Mouse (Mus musculus) liver, embryonic 16.5 days (tissue): ENCODE data around the gene Sh3rf1. TPM values are rescaled to one million over a fixed set of nuclear protein-coding genes. Genes with fewer than 3 reads are reported as not detected.
A peak's percentile ranks its signal among the peaks of the same experiment; 100 is the strongest.

Experiments used
- ATAC-seq: fragments of 200-750 bp; cut with Nextera tagmentation; 2 replicates; pipeline ENCODE4 v1.8.0; 2017; ENCODE audit warnings: low read depth, mild to moderate bottlenecking, moderate number of reproducible peaks, moderate library complexity
- H3K27ac ChIP-seq: fragments of 300-500 bp; sonication (generic); 2 replicates; pipeline ENCODE4 v1.5.1; 2014; ENCODE audit warnings: mild to moderate bottlenecking, low read length
- H3K27me3 ChIP-seq: fragments of 300-500 bp; sonication (generic); 2 replicates; pipeline ENCODE4 v1.6.1; 2014; ENCODE audit warnings: low read depth, low read length, mixed read lengths; ENCODE audit not compliant: control insufficient read depth, insufficient read depth
- H3K36me3 ChIP-seq: fragments of 300-500 bp; sonication (generic); 2 replicates; pipeline ENCODE4 v1.6.1; 2014; ENCODE audit warnings: mild to moderate bottlenecking; ENCODE audit not compliant: control insufficient read depth, insufficient read depth
- H3K4me1 ChIP-seq: fragments of 300-500 bp; sonication (generic); 2 replicates; pipeline ENCODE4 v1.6.1; 2014; ENCODE audit warnings: low read depth, low read length, mixed read lengths; ENCODE audit not compliant: control insufficient read depth
- H3K4me2 ChIP-seq: fragments of 300-500 bp; sonication (generic); 2 replicates; pipeline ENCODE4 v1.6.1; 2014; ENCODE audit warnings: low read depth, low read length, mixed read lengths
- H3K4me3 ChIP-seq: fragments of 300-500 bp; sonication (generic); 2 replicates; pipeline ENCODE4 v1.5.1; 2014; ENCODE audit warnings: low read depth, mild to moderate bottlenecking, low read length
- H3K9ac ChIP-seq: fragments of 300-500 bp; sonication (generic); 2 replicates; pipeline ENCODE4 v1.6.1; 2014; ENCODE audit warnings: low read depth, low read length
- H3K9me3 ChIP-seq: fragments of 300-500 bp; sonication (generic); replicated peaks from 2 replicates; pipeline ENCODE4 v1.6.1; 2016; ENCODE audit warnings: low read length; ENCODE audit not compliant: control insufficient read depth
- WGBS: fragments of 180-500 bp; shearing (Covaris S2); extraction: QIAGEN DNeasy Blood & Tissue Kit; methylation state at CpG from one replicate; pipeline ENCODE4 v1.1.7; 2014; ENCODE audit not compliant: insufficient replicate concordance; 5-methylcytosine and 5-hydroxymethylcytosine counted together
- polyA plus RNA-seq: library from polyadenylated mRNA; unstranded; fragments of >200 nt; fragmentation: Nextera tagmentation; extraction: Ambion mirVana; gene quantifications from 2 replicates; pipeline ENCODE4 v1.2.1, GENCODE M21; 2015

The Sh3rf1 gene
- polyA plus RNA-seq, 1 experiment from 2014 or later, result 1.5 TPM

DNA sequence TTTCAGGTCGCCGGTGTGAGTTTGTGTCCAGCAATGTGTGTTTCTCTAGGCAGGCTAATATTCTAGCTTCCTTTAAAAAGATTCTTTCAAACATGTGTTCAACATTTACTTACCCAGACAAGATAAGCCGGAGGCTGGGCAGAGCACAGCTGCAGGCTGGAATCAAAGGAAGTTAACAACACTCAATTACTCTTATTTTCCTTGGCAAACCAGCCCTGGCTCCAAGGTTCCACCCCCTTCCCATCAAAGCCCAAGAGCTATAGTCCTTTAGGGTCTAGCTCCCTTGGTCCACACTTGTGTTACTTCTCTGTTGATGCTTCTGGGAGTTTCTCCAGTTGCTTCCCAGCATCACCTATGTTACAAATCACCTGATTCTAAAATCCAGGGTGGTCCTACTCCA lies 6.7 kb upstream of the Sh3rf1 start:
- no peaks in the 10 kb centered on the region for H3K9me3 ChIP-seq
- no peak overlapping the region for H3K4me3 ChIP-seq
- 62% methylated on average over 3 of the region's 3 CpGs for WGBS
- ATAC-seq, result no peak
- H3K27ac ChIP-seq, result no peak overlapping the region
- no peaks in the 10 kb centered on the region for H3K36me3 ChIP-seq
- H3K9ac ChIP-seq, result no peak overlapping the region
- no peak overlapping the region for H3K4me2 ChIP-seq
- H3K27me3 ChIP-seq, result no peaks in the 10 kb centered on the region
- no peaks in the 10 kb centered on the region for H3K4me1 ChIP-seq

DNA sequence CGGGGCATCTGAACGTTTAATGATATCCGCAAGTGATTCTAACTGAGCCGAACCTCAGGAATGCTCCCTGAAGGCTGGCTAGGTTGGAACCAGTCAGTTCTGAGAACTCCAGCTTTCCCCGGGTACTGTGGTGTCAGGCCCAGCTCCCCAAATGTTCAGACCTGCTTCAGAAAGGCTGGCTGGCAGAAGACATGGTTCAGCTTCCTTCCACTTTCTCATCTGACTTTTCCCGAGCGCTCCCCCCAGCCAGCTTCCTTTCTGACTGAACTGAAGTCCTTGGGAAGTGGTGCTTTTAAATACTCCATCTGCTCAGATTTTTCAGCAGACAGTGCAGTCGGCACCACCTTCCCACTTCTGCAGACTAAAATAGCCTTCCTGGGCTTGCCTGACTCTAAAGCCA lies 6.2 kb upstream of the Sh3rf1 start:
- Histone ChIP-seq H3K4me3 (no peak overlapping the region), H3K9ac (no peak overlapping the region), H3K27me3 (no peaks in the 10 kb centered on the region), H3K36me3 (no peaks in the 10 kb centered on the region), H3K4me2 (no peak overlapping the region), H3K27ac (no peak overlapping the region), H3K4me1 (no peaks in the 10 kb centered on the region), H3K9me3 (no peaks in the 10 kb centered on the region)
- 70% methylated on average over 8 of the region's 8 CpGs for WGBS
- no peak for ATAC-seq

DNA sequence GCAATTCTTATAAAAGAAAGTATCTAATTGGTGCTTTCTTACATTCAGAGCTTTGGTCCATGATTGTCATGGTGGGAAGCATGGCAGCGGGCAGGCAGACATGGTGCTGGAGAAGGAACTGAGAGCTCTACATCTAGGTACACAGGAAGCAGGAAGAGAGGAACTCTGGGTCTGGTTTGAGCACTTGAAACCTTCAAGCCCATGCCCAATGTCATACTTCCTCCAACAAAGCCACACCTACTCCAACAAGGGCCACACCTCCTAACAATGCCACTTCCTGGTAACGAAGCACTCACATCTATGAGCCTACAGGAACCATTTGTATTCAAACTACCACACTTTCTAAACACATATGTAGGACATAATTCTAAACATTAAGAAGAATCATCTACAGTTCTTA lies 5.2 kb upstream of the Sh3rf1 start:
- Histone ChIP-seq H3K27ac (no peak overlapping the region), H3K4me2 (no peak overlapping the region), H3K4me3 (no peak overlapping the region), H3K36me3 (no peaks in the 10 kb centered on the region), H3K4me1 (no peaks in the 10 kb centered on the region; the same call in 1 of the 2 replicates), H3K27me3 (no peaks in the 10 kb centered on the region; the same call in 1 of the 2 replicates), H3K9me3 (no peaks in the 10 kb centered on the region), H3K9ac (no peak overlapping the region)
- 75% methylated on average over 2 of the region's 2 CpGs for WGBS
- ATAC-seq, result no peak

DNA sequence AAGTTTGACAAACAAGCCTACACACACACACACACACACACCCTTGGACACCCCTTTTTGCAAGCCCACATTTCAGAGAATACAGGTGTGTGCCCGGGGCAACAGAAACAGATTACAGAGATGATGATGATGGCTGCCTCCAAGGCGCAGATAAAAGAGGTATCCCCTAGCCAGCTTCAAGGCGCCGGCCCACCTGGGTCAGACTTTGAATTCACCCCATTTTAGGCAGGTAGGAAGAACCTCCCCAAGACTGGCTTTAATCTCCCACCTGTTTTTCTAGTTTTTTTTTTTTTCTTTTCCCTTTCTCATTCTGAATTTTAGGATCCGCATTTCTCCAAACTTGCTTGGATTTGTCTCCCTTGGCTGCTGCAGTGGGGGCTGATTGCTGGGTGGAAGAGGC lies 389 bp upstream of the Sh3rf1 start:
- Histone ChIP-seq H3K4me1 (no peaks in the 10 kb centered on the region; the same call in none of the 2 replicates), H3K27ac (no peak overlapping the region), H3K4me3 (peak overlapping the region; percentile 69), H3K36me3 (no peaks in the 10 kb centered on the region), H3K4me2 (peak overlapping the region; percentile 66), H3K9me3 (no peaks in the 10 kb centered on the region), H3K27me3 (peaks cover 13% of the 10 kb centered on the region), H3K9ac (peak overlapping the region; percentile 62; the same call in 1 of the 2 replicates)
- WGBS, result 30% methylated on average over 5 of the region's 5 CpGs
- no peak for ATAC-seq

DNA sequence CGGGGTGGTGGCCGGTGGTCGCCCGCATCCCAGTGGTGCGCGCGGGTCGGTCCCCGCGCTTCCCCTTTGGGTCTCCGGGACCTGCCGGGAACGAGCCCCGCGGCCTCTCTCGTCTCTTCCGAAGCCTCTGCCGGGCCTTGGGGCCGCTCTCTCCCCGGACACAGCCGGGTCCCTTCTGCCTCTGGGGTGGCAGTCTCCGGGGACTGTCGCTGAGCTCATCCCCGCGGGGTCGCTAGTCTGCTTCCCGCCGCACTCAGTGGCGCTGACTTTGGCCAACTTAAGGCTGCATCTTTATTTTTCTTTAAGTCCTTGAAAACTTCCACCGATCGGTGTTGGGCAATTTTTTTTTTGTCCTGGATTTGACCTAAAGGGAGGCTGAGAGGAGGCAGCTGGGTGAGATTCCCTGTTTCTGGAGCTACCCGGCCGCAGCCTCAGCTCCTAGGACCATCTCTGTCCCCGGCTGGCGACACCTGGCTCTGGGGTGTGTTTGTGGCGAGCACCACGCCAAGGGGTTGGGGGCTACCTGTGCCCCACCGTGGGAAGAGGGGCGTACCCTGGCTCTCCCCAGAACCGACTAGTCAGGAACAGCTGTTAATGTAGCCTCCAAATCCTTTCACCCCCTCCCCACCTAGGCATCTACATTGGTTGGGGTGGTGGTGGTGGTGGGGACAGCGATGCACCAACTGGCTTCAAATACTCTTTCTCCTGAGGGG lies 864 bp downstream of the Sh3rf1 start:
- Histone ChIP-seq H3K4me1 (no peaks in the 10 kb centered on the region; the same call in none of the 2 replicates), H3K4me2 (peak overlapping the region; percentile 66), H3K27ac (no peak overlapping the region), H3K27me3 (peaks cover 13% of the 10 kb centered on the region), H3K9me3 (no peaks in the 10 kb centered on the region), H3K36me3 (no peaks in the 10 kb centered on the region), H3K4me3 (peak overlapping the region; percentile 69), H3K9ac (peak overlapping the region; percentile 53)
- under 1% methylated on average over 31 of the region's 41 CpGs for WGBS
- peak; percentile 68 for ATAC-seq

DNA sequence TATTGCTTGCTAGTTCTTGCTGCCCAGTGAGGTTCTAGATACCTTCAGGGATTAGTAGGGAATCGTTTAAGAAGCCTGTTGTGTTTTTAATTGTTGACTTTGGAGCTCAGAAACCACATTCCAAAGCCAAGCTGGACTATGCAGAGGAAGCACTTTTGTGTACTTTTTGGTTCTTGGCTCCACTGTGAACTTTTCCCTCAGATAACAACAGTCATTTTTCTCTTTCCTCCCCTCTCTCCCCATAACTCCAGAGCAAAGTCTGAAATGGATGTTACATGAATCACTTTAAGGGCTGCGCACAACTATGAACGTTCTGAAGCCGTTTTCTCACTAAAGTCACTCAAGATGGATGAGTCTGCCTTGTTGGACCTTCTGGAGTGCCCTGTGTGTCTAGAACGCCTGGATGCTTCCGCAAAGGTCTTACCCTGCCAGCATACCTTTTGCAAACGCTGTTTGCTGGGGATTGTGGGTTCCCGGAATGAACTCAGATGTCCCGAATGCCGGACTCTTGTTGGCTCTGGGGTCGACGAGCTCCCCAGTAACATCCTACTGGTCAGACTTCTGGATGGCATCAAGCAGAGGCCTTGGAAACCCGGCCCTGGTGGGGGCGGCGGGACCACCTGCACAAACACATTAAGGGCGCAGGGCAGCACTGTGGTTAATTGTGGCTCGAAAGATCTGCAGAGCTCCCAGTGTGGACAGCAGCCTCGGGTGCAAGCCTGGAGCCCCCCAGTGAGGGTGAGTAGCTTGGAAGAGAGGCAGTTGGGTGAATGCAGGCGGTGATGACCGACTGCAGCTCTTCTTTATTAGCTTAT lies 2.1 kb downstream of the Sh3rf1 start:
- no peak overlapping the region for H3K4me3 ChIP-seq

GRCm38 (mm10) chr8:61226632-61227031 lies 3.0 kb downstream of the Sh3rf1 start:
- 75% methylated on average over 5 of the region's 5 CpGs for WGBS
- no peaks in the 10 kb centered on the region for H3K36me3 ChIP-seq

More for the DNA sequence above, 2.1 kb downstream of the Sh3rf1 start:
- H3K9me3 ChIP-seq, result no peaks in the 10 kb centered on the region
- no peaks in the 10 kb centered on the region; the same call in none of the 2 replicates for H3K4me1 ChIP-seq
- peaks cover 13% of the 10 kb centered on the region for H3K27me3 ChIP-seq
- no peak overlapping the region for H3K9ac ChIP-seq
- ATAC-seq, result no peak
- no peaks in the 10 kb centered on the region for H3K36me3 ChIP-seq
- H3K4me2 ChIP-seq, result no peak overlapping the region
- H3K27ac ChIP-seq, result no peak overlapping the region
- 63% methylated on average over 20 of the region's 20 CpGs for WGBS

GRCm38 (mm10) chr8:61228678-61229077 lies 5.0 kb downstream of the Sh3rf1 start:
- WGBS, result 59% methylated on average over 8 of the region's 8 CpGs
- Histone ChIP-seq H3K36me3 (no peaks in the 10 kb centered on the region), H3K27ac (no peak overlapping the region), H3K9ac (no peak overlapping the region), H3K4me2 (no peak overlapping the region), H3K4me1 (no peaks in the 10 kb centered on the region; the same call in 1 of the 2 replicates), H3K9me3 (no peaks in the 10 kb centered on the region), H3K4me3 (no peak overlapping the region), H3K27me3 (peaks cover 13% of the 10 kb centered on the region)
- ATAC-seq, result no peak

More at GRCm38 (mm10) chr8:61226632-61227031, 3.0 kb downstream of the Sh3rf1 start:
- ATAC-seq, result no peak
- Histone ChIP-seq H3K27ac (no peak overlapping the region), H3K4me1 (no peaks in the 10 kb centered on the region; the same call in none of the 2 replicates), H3K9me3 (no peaks in the 10 kb centered on the region), H3K4me2 (no peak overlapping the region), H3K27me3 (peaks cover 13% of the 10 kb centered on the region), H3K9ac (no peak overlapping the region), H3K4me3 (no peak overlapping the region)
